Mouse (Mus musculus) liver, adult 2 months (tissue): ENCODE data around the gene Sod2. TPM values are rescaled to one million over a fixed set of nuclear protein-coding genes. Genes with fewer than 3 reads are reported as not detected.
"Not testable (repeated sequence)": the region's sequence is repeated elsewhere in the genome, so short reads cannot be mapped to it uniquely, and the experiment has no call there.

Experiments
- DNase-seq: peaks from one replicate; pipeline ENCODE4 v3.0.0-alpha.2; 2011; ENCODE audit warnings: low read depth, low spot score; ENCODE audit errors: extremely low read depth
- H3K27ac ChIP-seq: fragments of 200-500 bp; replicated peaks from 2 replicates; pipeline ENCODE4 v1.5.1; 2012; ENCODE audit warnings: low read depth, mild to moderate bottlenecking, control low read depth, inconsistent platforms, low read length; ENCODE audit not compliant: insufficient read depth
- H3K27me3 ChIP-seq: fragments of 200-500 bp; 2 replicates; pipeline ENCODE4 v1.6.1; 2012; ENCODE audit warnings: mild to moderate bottlenecking, moderate library complexity, low read length, inconsistent platforms; ENCODE audit not compliant: control insufficient read depth, insufficient read depth
- H3K36me3 ChIP-seq: fragments of 200-500 bp; 2 replicates; pipeline ENCODE4 v1.6.1; 2012; ENCODE audit warnings: low read length, inconsistent platforms; ENCODE audit not compliant: control insufficient read depth, insufficient read depth
- H3K4me1 ChIP-seq: fragments of 200-500 bp; 2 replicates; pipeline ENCODE4 v1.6.1; 2011; ENCODE audit warnings: low read length; ENCODE audit not compliant: control insufficient read depth, insufficient read depth
- H3K4me3 ChIP-seq: fragments of 200-500 bp; 2 replicates; pipeline ENCODE4 v1.5.1; 2011; ENCODE audit warnings: low read depth, mild to moderate bottlenecking, control low read depth, low read length, moderate library complexity; ENCODE audit not compliant: insufficient read depth
- H3K79me2 ChIP-seq: fragments of 200-500 bp; 2 replicates; pipeline ENCODE4 v1.6.1; 2012; ENCODE audit warnings: inconsistent platforms, mild to moderate bottlenecking, low read length, moderate library complexity; ENCODE audit not compliant: control insufficient read depth, insufficient read depth
- H3K9ac ChIP-seq: fragments of 200-500 bp; 2 replicates; pipeline ENCODE4 v1.6.1; 2012; ENCODE audit warnings: low read depth, mild to moderate bottlenecking, control low read depth, inconsistent platforms, low read length
- WGBS: fragments of 180-500 bp; shearing (Covaris S2); methylation state at CpG from one replicate; pipeline ENCODE4 v1.1.7; 2018; 5-methylcytosine and 5-hydroxymethylcytosine counted together
- polyA plus RNA-seq: library from polyadenylated mRNA; depleted of rRNA; stranded (reverse); fragments of >200 nt; gene quantifications from 2 replicates; pipeline ENCODE4 v1.2.3, GENCODE M21; 2012; rRNA removed
- total RNA-seq: library from RNA; depleted of rRNA; stranded (reverse); fragments of >200 nt; gene quantifications from 2 replicates; pipeline ENCODE4 v1.2.3, GENCODE M21; 2014; rRNA removed

Sod2 gene
- total and polyA plus RNA-seq, 2 experiments, result 169 to 597 TPM

DNA sequence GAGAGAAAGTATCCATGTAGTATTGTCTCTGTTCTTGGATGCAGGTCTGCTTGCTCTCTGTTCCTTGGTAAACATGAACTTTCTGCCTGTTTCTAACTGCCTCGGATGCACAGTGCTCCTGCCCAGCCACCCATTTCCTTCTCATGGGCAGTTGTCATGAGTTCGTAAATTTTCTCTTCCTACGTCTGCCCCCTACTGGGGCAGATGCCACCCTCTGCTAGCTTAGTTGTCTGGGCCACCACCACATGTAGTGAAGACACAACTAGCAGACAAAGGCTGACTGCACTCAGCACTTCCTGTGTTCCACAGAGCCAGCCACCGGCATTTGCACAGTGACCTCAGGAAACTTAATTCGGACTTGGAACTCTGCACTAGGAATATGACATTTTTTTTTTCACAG lies 62.6 kb downstream of the Sod2 start:
- 73% methylated on average over 4 of the region's 5 CpGs for WGBS
- not testable (repeated sequence) for H3K36me3 ChIP-seq, DNase-seq, H3K4me1 ChIP-seq, H3K79me2 ChIP-seq, H3K4me3 ChIP-seq, H3K9ac ChIP-seq, H3K27me3 ChIP-seq, H3K27ac ChIP-seq

Other genes starting within 250 kb of the Sod2 start
- 22.3 and 26.6 TPM in 2 replicates for gene Igf2r, start 237.2 kb upstream of the Sod2 start, total RNA-seq
- 8.0 and 8.7 TPM in 2 replicates for gene Igf2r, start 237.2 kb upstream of the Sod2 start, polyA plus RNA-seq
- gene Mas1, start 138.7 kb upstream of the Sod2 start, total RNA-seq, result 0.18 TPM in 1 of 2 replicates, not detected in the other
- 0.35 and 0.55 TPM in 2 replicates for gene Mas1, start 138.7 kb upstream of the Sod2 start, polyA plus RNA-seq
- 0.09 TPM in 1 of 2 replicates, not detected in the other for gene Mrgprh, start 130.8 kb upstream of the Sod2 start, total RNA-seq
- gene Mrgprh, start 130.8 kb upstream of the Sod2 start, polyA plus RNA-seq, result 0.05 TPM in 1 of 2 replicates, not detected in the other
- gene Pnldc1, start 96.6 kb upstream of the Sod2 start, total RNA-seq, result 0.27 and 1.3 TPM in 2 replicates
- 1.1 and 1.5 TPM in 2 replicates for gene Pnldc1, start 96.6 kb upstream of the Sod2 start, polyA plus RNA-seq
- 134 and 136 TPM in 2 replicates for gene Tcp1, start 91.1 kb upstream of the Sod2 start, total RNA-seq
- gene Tcp1, start 91.1 kb upstream of the Sod2 start, polyA plus RNA-seq, result 39.9 and 50.2 TPM in 2 replicates
- gene Mrpl18, start 90.5 kb upstream of the Sod2 start, total RNA-seq, result 43.6 and 54.6 TPM in 2 replicates
- 27.9 and 41.2 TPM in 2 replicates for gene Mrpl18, start 90.5 kb upstream of the Sod2 start, polyA plus RNA-seq
- 255 and 271 TPM in 2 replicates for gene Acat3, start 66.2 kb upstream of the Sod2 start, total RNA-seq
- 178 and 179 TPM in 2 replicates for gene Acat3, start 66.2 kb upstream of the Sod2 start, polyA plus RNA-seq
- gene Acat2, start 46.1 kb upstream of the Sod2 start, total RNA-seq, result 75.1 and 75.7 TPM in 2 replicates
- gene Acat2, start 46.1 kb upstream of the Sod2 start, polyA plus RNA-seq, result 44.6 and 45.9 TPM in 2 replicates
- gene Wtap, start 12.7 kb upstream of the Sod2 start, total RNA-seq, result 32.0 and 32.6 TPM in 2 replicates
- 7.8 and 7.9 TPM in 2 replicates for gene Wtap, start 12.7 kb upstream of the Sod2 start, polyA plus RNA-seq
- not detected in 2 replicates for gene Gpr31b, start 45.5 kb downstream of the Sod2 start, total RNA-seq
- gene Gpr31b, start 45.5 kb downstream of the Sod2 start, polyA plus RNA-seq, result not detected in 2 replicates
- gene Tcp10b, start 54.3 kb downstream of the Sod2 start, total RNA-seq, result 0.27 and 0.65 TPM in 2 replicates
- gene Tcp10b, start 54.3 kb downstream of the Sod2 start, polyA plus RNA-seq, result not detected in 2 replicates
- gene Unc93a, start 125.0 kb downstream of the Sod2 start, total RNA-seq, result 0.09 and 0.13 TPM in 2 replicates
- 0.04 and 0.11 TPM in 2 replicates for gene Unc93a, start 125.0 kb downstream of the Sod2 start, polyA plus RNA-seq
- not detected in 2 replicates for gene Smok2a, start 214.3 kb downstream of the Sod2 start, total RNA-seq
- gene Smok2a, start 214.3 kb downstream of the Sod2 start, polyA plus RNA-seq, result not detected in 2 replicates
- gene Smok2b, start 223.4 kb downstream of the Sod2 start, total RNA-seq, result not detected in 2 replicates
- gene Smok2b, start 223.4 kb downstream of the Sod2 start, polyA plus RNA-seq, result not detected in 2 replicates